Mouse (Mus musculus) T-helper 17 cell (primary cell): ENCODE measurements around the gene Espl1.

Experiments used
- in situ Hi-C, 2 experiments: fragments of 300-600 bp; cut with MboI, MseI; formaldehyde crosslinking; loops; 1 replicate in 1 of 2; 2 replicates in 1 of 2; pipeline ENCODE4 v1.15.1; 2025; ENCODE audit warnings: high pct_unique_total_duplicates in 2 of 2

The Espl1 gene

DNA sequence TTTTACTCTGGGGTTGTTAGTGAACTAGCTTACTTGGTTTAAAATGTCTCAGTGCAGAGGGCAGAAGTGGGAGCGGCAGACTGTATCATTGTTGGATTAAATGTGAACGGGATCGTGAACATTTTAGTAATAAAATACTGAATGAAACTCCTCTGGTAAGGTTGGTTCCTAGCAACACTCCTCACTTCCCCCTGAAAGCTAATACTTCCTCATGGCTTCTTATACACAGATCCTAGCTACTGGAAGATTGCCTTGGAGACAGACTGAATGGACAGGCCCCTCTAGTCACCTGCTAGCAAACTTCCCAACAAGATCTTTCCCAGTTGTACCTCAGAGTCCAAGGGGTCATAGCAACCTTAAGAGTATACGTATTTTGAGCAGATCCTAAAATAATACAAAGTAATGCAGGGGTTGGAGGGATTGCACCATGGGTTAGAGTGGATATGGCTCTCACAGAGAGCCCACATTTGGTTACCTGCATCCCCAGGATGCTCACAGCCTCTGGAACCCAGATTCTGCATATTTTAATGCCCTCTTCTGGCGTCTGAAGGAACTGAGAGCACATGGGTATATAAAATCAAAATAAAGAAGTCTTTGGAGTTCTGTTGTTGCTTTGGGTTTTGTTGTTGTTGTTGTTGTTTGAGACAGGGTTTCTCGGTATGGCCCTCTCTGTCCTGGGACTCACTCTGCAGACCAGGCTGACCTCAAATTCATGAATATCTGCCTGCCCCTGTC lies 21.9 kb upstream of the Espl1 start:
- in situ Hi-C loops = no loop called here

- in situ Hi-C loops = no loop called here
Observed at GRCm38 (mm10) chr15:102278726-102279091, 17.4 kb upstream of the Espl1 start.

DNA sequence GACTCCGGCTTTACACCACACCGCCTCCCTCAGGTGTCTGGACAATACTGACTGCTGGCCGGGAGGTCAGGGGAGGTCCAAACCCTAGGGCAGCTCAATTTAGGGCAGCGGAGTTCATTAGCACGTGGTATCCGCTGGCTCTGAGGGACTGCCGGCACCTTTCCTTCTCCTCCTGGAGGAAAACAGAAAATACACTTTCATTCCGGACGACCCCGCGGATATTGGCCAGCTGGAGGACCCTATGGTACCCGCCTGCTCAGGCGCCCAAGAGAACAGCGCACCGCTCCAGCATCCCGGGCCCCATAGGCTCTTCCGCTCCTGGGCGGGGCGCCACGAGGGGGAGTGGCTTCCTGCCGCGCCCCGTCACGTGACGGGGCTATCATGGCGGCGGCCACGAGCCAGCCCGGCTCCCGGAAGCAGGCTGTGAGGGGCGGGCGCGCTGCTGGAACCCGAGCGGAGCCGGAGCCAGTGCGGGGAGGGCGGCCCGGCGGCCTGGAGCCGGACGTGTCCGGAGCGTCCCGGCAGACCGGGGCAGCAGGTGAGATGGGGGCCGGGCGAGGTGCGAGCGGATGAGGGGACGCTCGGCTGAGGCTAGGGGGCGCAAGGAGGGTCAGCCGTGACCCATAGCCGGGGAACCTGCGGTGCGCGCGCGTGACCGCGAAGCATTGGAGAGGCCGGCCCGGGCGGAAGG lies 16.8 kb upstream of the Espl1 start, which contains the start of gene Mfsd5:
TSS of gene Mfsd5 (plus strand) at position 363 of the 691 bp plus-strand sequence.
- in situ Hi-C loops = no loop called here

GRCm38 (mm10) chr15:102279783-102280520 lies 16.1 kb upstream of the Espl1 start:
- in situ Hi-C loops = no loop called here

GRCm38 (mm10) chr15:102280623-102281022 lies 15.4 kb upstream of the Espl1 start:
- in situ Hi-C loops = no loop called here

DNA sequence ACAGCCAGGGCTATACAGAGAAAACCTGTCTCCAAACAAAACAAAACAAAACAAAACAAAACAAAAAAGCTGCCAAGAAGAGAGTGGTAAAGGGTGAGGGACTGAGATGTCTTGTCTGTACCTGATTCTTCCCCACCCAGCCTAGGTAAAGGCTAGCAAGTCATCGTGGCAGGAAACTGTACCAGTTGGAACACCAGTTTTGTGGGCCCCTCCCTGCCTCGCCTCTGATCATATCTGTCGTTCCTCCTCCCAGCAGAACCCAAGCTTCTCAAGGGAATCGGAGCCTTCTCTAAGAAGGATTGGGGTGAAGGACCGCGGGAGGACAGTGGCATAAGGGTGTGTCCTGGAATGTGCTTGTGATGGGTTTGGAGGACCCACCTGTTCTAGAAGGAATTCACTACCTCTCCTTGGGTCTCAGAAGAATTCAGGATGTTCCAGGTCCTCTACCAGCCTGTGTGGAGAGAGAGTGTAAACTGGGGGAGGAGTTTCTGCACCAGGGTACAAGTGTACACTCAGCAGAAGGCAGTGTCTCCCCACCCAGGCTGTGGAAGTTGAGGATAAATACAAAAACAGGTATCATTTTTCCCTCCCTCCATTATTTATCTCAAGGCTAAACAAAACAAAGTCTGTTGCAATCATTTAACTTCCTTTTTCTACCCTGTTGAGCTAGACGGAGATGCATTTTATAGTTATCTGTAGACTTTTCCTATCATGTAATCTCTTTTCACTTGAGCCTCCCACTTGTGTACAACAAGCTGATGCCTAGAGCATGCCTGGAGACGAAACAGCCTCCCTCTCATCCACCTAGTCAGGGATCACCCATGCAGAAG lies 13.4 kb upstream of the Espl1 start:
- in situ Hi-C loops = no loop called here

- in situ Hi-C loops = no loop called here
Observed at GRCm38 (mm10) chr15:102283648-102284047, 12.4 kb upstream of the Espl1 start.

GRCm38 (mm10) chr15:102287395-102287794 lies 8.7 kb upstream of the Espl1 start:
- in situ Hi-C loops = no loop called here

DNA sequence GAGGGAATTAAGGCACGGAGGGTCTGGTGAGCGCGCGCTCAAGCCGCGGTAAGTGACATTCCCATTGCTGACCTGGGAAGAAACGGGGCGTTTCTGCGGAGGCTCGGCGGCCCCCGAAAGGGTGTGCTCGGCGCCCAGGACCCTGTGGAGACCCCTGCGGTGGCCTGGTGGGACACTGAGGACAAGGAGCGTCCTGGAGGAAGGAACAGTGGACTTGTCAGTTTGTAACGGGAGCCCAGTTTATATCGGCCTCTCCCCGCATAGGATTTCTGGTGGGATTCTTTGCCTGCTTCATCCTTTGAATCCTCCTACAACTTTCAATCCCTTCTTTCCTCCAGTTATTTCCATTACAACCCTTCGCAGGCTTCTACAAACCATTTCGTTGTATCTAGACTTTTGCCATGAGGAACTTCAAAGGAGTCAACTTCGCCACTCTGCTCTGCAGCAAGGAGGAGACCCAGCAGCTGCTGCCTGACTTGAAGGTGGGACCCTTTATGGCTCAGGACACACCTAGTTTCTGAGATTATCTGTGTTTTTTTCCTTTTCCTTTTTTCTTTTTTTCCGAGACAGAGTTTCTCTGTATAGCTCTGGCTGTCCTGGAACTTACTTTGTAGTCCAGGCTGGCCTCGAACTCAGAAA lies 421 bp downstream of the Espl1 start:
- in situ Hi-C loops = no loop called here

- in situ Hi-C loops = loop anchor here in 1 of 2 experiments (5.0 kb wide), 1 partner anchor 35 kb away; no protein-coding TSS in a partner anchor
Observed at GRCm38 (mm10) chr15:102302542-102302941, 6.5 kb downstream of the Espl1 start.

DNA sequence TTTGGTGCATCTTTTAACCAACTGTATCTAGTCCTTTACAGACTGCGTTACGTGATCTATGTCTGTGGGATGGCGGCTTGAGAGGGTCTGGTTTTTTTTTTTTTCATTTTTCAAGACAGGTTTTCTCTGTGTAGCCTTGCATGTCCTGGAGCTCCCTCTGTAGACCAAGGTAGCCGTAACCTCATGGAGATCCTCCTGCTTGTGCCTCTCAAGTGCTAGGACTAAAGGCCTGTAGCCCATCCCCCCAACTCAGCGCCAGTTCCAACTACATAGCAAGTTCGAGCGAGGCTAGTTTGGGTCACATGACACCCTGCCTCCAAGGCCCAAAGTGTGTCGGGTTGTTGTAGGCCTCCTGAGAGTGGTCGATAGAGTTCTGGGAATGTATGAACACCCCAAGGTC lies 12.7 kb downstream of the Espl1 start:
- in situ Hi-C loops = no loop called here

GRCm38 (mm10) chr15:102310074-102310845 lies 14.2 kb downstream of the Espl1 start:
- in situ Hi-C loops = no loop called here

GRCm38 (mm10) chr15:102311489-102311888 lies 15.4 kb downstream of the Espl1 start:
- in situ Hi-C loops = no loop called here

- in situ Hi-C loops = loop anchor here in 1 of 2 experiments (5.0 kb wide), 1 partner anchor 73 kb away; no protein-coding TSS in a partner anchor
Observed at GRCm38 (mm10) chr15:102315292-102315691, 19.2 kb downstream of the Espl1 start.

DNA sequence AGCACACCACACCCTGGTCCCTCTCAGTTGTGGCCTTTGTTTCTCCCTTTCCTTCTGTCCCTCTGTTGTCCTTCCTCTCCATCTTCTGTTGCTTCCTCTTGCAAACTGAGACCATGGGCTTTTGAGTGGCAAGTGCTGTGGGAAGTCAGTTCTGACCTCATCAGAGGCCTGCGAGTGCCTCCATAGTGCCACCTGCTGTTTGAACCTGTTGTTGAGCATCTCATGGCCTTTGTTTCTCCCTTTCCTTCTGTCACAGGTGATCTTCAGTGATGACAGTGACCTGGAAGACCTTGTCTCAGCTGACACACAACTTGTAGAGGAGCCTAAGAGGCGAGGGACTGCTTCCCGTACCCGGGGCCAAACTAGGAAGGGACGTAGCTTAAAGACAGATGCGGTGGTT lies 20.2 kb downstream of the Espl1 start:
- in situ Hi-C loops = loop anchor here in 1 of 2 experiments (5.0 kb wide), 1 partner anchor 74 kb away; no protein-coding TSS in a partner anchor

- in situ Hi-C loops = no loop called here
Observed at GRCm38 (mm10) chr15:102324654-102325473, 28.8 kb downstream of the Espl1 start.

GRCm38 (mm10) chr15:102326022-102326576 lies 30.0 kb downstream of the Espl1 start, which contains the start of gene Pfdn5:
TSS of gene Pfdn5 (plus strand) at chr15:102326116.
- in situ Hi-C loops = no loop called here

DNA sequence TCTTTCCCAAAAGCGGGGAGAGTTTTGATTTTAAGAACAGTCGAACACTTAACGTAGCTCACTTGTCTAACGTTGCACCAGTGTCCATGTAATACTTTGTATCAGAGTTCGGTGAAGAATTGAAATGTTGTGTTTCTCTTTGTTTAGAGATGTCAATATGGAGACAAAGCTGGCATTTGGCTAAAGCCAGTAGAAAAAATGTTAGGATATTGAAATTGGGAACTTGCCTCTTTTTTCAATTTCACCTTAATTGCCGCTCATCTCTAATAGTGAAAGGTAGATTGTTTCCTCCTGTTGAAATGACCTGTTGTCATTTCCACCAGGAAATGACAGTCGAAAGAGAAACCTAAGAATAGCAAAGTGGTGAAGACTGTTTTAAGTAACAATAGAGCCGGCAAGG lies 30.8 kb downstream of the Espl1 start:
- in situ Hi-C loops = no loop called here

GRCm38 (mm10) chr15:102331610-102332015 lies 35.5 kb downstream of the Espl1 start, which contains the start of gene Myg1:
TSS of gene Myg1 (plus strand) at chr15:102331709.
- in situ Hi-C loops = no loop called here
